Mouse (Mus musculus) limb, embryonic 15.5 days (tissue): Measurements from ENCODE around the gene Gabrb2. TPM values are rescaled to one million over a fixed set of nuclear protein-coding genes. Genes with fewer than 3 reads are reported as not detected.

Experiments used
- ATAC-seq: fragments of 200-750 bp; cut with Nextera tagmentation; 2 replicates; pipeline ENCODE4 v1.8.0; 2017; ENCODE audit warnings: low read depth, moderate TSS enrichment; ENCODE audit not compliant: insufficient number of reproducible peaks, low FRiP score, low TSS enrichment
- H3K27ac ChIP-seq: fragments of 300-500 bp; sonication (generic); 2 replicates; pipeline ENCODE4 v1.5.1; 2015; ENCODE audit warnings: moderate library complexity, mild to moderate bottlenecking, inconsistent platforms
- H3K27me3 ChIP-seq: fragments of 300-500 bp; sonication (generic); 2 replicates; pipeline ENCODE4 v1.6.1; 2015; ENCODE audit warnings: inconsistent platforms
- H3K36me3 ChIP-seq: fragments of 300-500 bp; sonication (generic); 2 replicates; pipeline ENCODE4 v1.6.1; 2015; ENCODE audit warnings: inconsistent platforms
- H3K4me1 ChIP-seq: fragments of 300-500 bp; sonication (generic); 2 replicates; pipeline ENCODE4 v1.6.1; 2015; ENCODE audit warnings: inconsistent platforms
- H3K4me2 ChIP-seq: fragments of 300-500 bp; sonication (generic); 2 replicates; pipeline ENCODE4 v1.6.1; 2015; ENCODE audit warnings: mild to moderate bottlenecking, inconsistent platforms
- H3K4me3 ChIP-seq: fragments of 300-500 bp; sonication (generic); 2 replicates; pipeline ENCODE4 v1.5.1; 2015; ENCODE audit warnings: mild to moderate bottlenecking, inconsistent platforms
- H3K9ac ChIP-seq: fragments of 300-500 bp; sonication (generic); 2 replicates; pipeline ENCODE4 v1.6.1; 2015; ENCODE audit warnings: inconsistent platforms
- H3K9me3 ChIP-seq: fragments of 300-500 bp; sonication (generic); 2 replicates; pipeline ENCODE4 v1.6.1; 2016; ENCODE audit warnings: inconsistent platforms
- WGBS: fragments of 180-500 bp; shearing (Covaris S2); methylation state at CpG from one replicate; pipeline ENCODE4 v1.1.7; 2015; 5-methylcytosine and 5-hydroxymethylcytosine counted together
- polyA plus RNA-seq: library from polyadenylated mRNA; unstranded; fragments of >200 nt; fragmentation: Nextera tagmentation; extraction: Ambion mirVana; gene quantifications from 2 replicates; pipeline ENCODE4 v1.2.1, GENCODE M21; 2015

Gene Gabrb2
- polyA plus RNA-seq = 0.86 and 0.90 TPM in 2 replicates

DNA sequence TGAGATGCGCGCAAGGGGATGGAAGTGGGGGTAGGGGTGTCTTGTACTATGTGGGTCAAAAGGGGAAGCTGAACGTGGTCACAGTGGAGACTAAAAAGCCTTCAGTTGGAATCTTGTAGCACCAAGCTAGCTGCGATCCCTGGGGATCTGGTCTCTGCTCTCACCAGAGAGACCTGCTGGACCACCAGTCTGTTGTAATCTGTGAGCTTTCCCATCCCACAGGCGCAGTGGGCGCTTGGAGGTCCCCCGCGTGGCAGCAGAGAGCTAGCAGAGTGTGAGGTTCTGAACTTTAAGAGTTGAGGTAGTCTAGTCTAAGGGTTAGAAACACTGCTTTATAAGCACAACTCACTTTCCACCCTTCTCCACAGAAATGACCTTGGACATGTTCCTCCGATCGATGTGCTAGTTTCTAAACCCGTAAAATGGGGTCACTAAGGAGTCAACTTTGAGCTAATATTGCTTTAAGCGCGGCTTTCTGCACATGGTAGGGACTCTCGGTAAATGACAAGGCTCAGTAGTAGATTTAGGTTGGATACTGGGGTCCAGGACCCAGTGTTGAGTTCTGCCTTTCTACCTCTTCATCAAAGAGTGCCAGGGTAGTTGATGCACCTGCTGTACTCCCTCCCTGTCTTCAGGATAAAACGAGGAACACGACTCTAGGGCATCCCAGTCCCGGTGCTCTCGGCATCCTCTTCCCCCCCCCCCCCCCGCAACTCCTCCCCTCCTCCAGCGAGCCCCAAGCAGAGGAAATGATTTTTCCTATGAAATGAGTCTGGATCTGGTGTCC lies at the start of gene Gabrb2:
TSS of gene Gabrb2 (plus strand) at position 762 of the 787 bp plus-strand sequence.
- Histone ChIP-seq H3K4me2 (peak within 1 kb of the TSS; percentile 84), H3K4me3 (peak within 1 kb of the TSS; percentile 45), H3K36me3 (no peaks in the 10 kb centered on the region), H3K27me3 (peaks cover 23% of the 10 kb centered on the region), H3K4me1 (peaks cover 10% of the 10 kb centered on the region; the same call in 1 of the 2 replicates), H3K27ac (no peak within 1 kb of the TSS), H3K9ac (0 out of 2 replicates have a peak within 1 kb of the TSS, but pooled peaks have one; percentile 7), H3K9me3 (no peaks in the 10 kb centered on the region)
- ATAC-seq = no peak
- WGBS = 24% methylated on average over 20 of the region's 20 CpGs

DNA sequence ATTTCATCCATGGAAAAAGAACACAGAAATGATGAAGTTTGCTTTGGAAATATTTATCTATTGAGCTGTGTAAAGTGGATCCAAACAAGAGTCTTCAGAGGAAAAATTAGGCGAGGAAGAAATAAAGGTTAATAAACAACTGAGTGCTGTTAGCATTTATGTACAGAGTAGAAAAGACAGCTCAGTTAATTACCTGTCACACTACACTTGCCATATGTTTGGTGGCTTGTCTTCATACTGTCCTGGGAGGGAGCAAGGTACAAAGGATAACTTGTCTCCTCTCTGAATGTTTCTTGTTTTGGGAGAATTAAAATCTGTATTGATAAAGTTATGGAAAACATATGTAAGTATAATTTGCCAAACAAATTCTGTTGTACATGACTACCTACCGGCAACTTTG lies 40.6 kb upstream of the Gabrb2 start:
- H3K27me3 ChIP-seq = no peaks in the 10 kb centered on the region
- no peak for ATAC-seq
- H3K36me3 ChIP-seq = no peaks in the 10 kb centered on the region
- no peaks in the 10 kb centered on the region for H3K9me3 ChIP-seq
- no peak overlapping the region for H3K9ac ChIP-seq
- no peak overlapping the region for H3K4me3 ChIP-seq
- H3K4me1 ChIP-seq = no peaks in the 10 kb centered on the region
- 77% methylated on average over 2 of the region's 2 CpGs for WGBS
- no peak overlapping the region for H3K27ac ChIP-seq
- no peak overlapping the region for H3K4me2 ChIP-seq

DNA sequence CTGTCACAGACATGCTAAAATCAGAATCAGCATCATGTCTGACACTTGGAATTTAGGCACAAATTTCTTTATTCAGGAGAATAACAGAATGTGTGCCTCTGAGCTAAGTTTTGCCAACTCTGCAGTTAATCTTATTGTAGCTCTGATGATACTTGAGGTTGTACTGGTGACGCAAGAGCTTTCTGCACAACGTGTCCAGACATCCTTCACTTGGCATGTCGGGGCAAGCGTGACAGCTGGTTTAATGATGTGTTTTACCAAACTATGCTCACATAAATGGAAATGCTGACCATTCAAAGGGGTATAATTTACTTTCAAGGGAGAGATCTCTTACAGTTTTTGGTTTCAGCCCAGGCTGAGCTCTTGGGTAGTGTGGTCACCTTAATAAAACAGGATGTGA lies 33.1 kb upstream of the Gabrb2 start:
- Histone ChIP-seq H3K36me3 (no peaks in the 10 kb centered on the region), H3K9ac (no peak overlapping the region), H3K4me2 (no peak overlapping the region), H3K4me1 (no peaks in the 10 kb centered on the region), H3K27me3 (no peaks in the 10 kb centered on the region), H3K27ac (no peak overlapping the region), H3K4me3 (no peak overlapping the region), H3K9me3 (no peaks in the 10 kb centered on the region)
- ATAC-seq = no peak
- WGBS = 57% methylated on average over 4 of the region's 4 CpGs

DNA sequence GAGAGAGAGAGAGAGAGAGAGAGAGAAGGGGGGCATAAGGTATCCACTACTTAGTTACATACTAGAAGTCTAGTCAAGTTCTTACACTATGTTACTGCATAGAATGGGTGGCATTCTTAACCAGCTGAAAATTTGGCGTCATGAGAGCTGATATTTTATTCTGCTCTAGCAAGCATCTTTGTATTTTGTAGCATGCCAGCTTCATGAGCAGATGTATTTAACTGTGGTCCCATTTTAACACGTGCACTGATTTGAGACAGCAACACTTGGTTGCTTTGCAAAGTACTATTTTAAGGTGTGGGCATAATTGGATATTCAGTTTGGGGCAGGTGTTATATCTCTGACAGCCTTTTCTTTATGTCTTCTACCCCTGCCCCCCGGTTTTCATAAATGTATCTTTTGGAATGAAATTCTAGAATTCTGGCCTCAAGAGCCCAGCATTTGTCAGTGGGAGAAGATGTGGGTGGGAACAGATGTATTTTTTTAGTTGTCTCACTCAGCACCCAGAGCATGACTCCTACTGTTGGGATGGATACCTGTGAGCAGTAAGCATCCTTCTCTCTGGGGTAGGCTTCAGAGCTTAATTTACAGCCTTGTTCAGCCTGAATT lies 28.8 kb upstream of the Gabrb2 start:
- 59% methylated on average over 3 of the region's 3 CpGs for WGBS
- Histone ChIP-seq H3K4me3 (no peak overlapping the region), H3K36me3 (no peaks in the 10 kb centered on the region), H3K4me1 (no peaks in the 10 kb centered on the region), H3K9me3 (no peaks in the 10 kb centered on the region), H3K27ac (no peak overlapping the region), H3K27me3 (no peaks in the 10 kb centered on the region), H3K4me2 (no peak overlapping the region), H3K9ac (no peak overlapping the region)
- no peak for ATAC-seq

DNA sequence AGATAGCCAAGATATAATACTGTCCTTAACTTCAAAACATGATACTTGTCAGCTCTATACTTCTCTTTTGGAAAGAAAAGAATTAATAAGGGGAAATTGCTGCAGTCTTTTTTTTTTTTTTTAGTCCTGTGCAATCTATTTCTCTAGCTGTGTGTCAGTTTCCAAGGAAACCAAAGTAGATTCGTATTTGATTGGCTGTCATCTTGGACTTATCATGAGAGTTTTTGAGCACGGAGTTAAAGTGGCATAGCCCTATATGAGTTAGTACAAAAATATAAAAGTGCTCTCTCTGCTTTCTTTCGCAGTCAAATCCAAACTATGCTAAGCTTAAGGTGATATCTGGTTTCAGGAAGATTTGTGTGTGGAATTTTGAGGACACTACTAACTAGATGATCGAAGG lies 26.1 kb upstream of the Gabrb2 start:
- no peak for ATAC-seq
- H3K9me3 ChIP-seq = no peaks in the 10 kb centered on the region
- H3K36me3 ChIP-seq = no peaks in the 10 kb centered on the region
- H3K4me1 ChIP-seq = no peaks in the 10 kb centered on the region
- 79% methylated on average over 4 of the region's 4 CpGs for WGBS
- no peak overlapping the region for H3K27ac ChIP-seq
- no peak overlapping the region for H3K4me3 ChIP-seq
- H3K27me3 ChIP-seq = no peaks in the 10 kb centered on the region
- no peak overlapping the region for H3K9ac ChIP-seq
- H3K4me2 ChIP-seq = no peak overlapping the region

DNA sequence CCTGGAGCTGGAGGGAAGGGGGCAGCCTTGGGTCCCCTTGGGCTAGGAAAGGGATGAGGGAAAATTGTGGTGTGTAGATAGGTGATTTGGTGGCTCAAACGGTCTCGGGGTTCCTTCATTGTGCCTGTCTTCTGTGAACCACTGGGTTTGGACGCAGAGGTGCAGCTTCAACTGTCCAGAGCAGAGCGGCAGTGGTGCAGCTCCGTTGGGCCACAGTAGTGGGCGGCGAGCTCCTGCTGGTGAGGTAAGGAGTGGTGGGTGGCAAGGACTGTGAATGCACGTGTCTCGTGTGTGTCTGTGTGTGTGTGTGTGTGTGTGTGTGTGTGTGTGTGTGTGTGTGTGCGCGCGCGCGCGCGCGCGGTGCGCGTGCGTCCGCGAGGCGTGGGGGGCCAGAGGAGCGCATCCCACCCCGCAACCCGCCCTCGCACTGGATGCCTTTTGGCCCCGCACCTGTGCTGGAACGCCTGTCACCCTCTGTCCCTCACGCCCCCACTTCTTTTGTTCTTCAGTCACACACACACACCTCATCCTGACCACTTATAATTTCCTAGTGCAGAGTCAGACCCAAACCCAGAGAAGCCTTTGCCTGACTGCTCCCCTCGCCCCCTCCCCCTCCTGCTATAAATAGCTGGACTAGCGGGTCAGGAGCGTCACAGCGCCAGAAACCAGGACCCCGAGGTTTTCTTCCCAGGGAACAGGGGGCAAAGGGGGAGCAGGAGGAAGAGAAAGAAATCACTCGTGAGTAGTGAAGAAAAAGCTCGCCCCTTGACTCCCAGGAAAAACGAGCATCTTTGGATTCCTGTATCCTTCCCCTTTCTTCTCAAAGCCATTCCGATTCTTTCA lies 455 bp downstream of the Gabrb2 start:
- Histone ChIP-seq H3K36me3 (no peaks in the 10 kb centered on the region), H3K27me3 (peaks cover 23% of the 10 kb centered on the region), H3K4me3 (peak overlapping the region; percentile 45), H3K4me2 (peak overlapping the region; percentile 84), H3K9ac (0 out of 2 replicates have a peak overlapping the region, but pooled peaks have one; percentile 7), H3K4me1 (peaks cover 10% of the 10 kb centered on the region; the same call in 1 of the 2 replicates), H3K9me3 (no peaks in the 10 kb centered on the region), H3K27ac (no peak overlapping the region)
- WGBS = under 1% methylated on average over 25 of the region's 40 CpGs
- peak; percentile 48; the same call in 1 of the 2 replicates for ATAC-seq

DNA sequence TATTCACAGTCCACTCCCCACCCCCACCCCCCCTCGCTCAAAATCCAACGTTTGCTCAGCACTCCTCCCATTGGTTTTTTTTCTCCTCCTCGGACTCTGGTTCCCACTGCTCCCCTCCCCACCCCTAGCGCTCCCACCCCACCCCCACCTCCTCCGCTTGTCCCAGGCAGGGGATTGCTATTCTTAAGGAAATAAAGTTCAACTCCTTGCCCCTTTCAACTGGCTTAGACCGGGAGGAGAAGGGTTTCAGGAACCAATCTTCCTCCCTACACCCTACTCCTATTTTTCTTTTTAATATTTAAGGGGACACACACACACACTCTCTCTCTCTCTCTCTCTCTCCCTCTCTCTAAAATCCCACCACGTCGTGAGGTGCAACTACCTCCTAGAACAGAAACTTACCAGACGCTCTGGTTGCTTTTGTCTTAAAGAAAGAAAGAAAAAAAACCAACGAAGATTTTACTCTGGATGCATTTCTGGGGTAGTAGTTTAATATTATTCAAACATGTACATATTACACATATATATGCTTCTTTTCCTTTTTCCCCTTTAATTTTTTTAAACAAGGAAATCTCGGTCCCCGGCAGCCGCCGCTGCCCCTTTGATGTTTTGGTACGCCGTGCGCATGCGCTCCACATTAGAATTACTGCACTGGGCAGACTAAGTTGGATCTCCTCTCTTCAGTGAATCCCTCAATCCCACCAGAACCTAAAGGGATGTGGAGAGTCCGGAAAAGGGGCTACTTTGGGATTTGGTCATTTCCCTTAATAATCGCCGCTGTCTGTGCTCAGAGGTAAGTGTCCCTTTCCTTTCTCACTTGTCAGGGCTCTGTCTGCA lies 1.3 kb downstream of the Gabrb2 start:
- no peak overlapping the region for H3K27ac ChIP-seq
- H3K4me3 ChIP-seq = peak overlapping the region; percentile 45
- peaks cover 10% of the 10 kb centered on the region; the same call in 1 of the 2 replicates for H3K4me1 ChIP-seq
- under 1% methylated on average over 21 of the region's 21 CpGs for WGBS
- H3K9ac ChIP-seq = no peak overlapping the region
- ATAC-seq = no peak
- H3K4me2 ChIP-seq = peak overlapping the region; percentile 84
- no peaks in the 10 kb centered on the region for H3K36me3 ChIP-seq
- H3K9me3 ChIP-seq = no peaks in the 10 kb centered on the region
- peaks cover 23% of the 10 kb centered on the region for H3K27me3 ChIP-seq

DNA sequence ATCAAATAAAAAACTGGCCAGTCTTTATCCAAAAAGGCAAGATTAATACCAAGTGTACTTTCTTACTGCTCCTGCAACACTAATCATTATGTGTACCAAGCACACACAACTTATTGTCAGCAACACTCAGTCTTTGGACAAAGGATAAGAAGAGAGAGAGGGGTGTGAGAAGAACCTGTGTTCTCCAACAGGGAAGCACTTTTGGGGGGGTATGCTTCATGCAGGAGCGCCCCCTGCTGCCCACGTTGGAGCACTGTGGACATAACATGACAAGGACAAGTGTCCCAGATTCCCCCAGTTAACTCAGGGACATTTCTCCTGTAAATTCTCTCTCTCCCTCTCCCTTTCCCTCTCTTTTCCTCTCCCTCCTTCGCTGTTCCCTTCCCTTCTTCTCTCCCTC lies 3.7 kb downstream of the Gabrb2 start:
- H3K27me3 ChIP-seq = peaks cover 23% of the 10 kb centered on the region
- no peak overlapping the region for H3K9ac ChIP-seq
- no peaks in the 10 kb centered on the region for H3K9me3 ChIP-seq
- H3K36me3 ChIP-seq = no peaks in the 10 kb centered on the region
- 5% methylated on average over 3 of the region's 3 CpGs for WGBS
- H3K4me2 ChIP-seq = no peak overlapping the region
- no peak overlapping the region for H3K27ac ChIP-seq
- H3K4me3 ChIP-seq = no peak overlapping the region
- H3K4me1 ChIP-seq = peaks cover 10% of the 10 kb centered on the region; the same call in 1 of the 2 replicates
- ATAC-seq = no peak

DNA sequence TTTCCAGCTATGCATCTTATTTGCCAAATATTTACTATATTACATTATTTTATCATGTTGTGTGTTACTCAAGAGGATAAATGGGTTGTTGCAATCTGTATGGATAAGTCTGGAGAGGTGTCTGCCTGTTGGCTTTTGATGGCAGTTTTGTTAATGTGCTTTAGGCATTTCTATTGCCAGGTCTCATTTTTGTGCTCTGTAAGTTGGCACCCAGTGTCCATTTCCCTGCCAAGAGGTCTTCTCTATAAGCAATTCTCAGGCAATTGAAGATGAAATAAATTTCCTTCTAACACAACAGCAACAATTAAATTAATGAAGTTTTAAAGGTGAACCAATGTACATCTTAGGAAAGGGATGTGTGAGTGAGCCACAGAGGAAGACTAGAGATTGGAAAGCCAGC lies 11.9 kb downstream of the Gabrb2 start:
- Histone ChIP-seq H3K27me3 (no peaks in the 10 kb centered on the region), H3K9me3 (no peaks in the 10 kb centered on the region), H3K9ac (no peak overlapping the region), H3K4me1 (no peaks in the 10 kb centered on the region), H3K36me3 (no peaks in the 10 kb centered on the region), H3K27ac (no peak overlapping the region), H3K4me3 (no peak overlapping the region), H3K4me2 (no peak overlapping the region)
- ATAC-seq = no peak

DNA sequence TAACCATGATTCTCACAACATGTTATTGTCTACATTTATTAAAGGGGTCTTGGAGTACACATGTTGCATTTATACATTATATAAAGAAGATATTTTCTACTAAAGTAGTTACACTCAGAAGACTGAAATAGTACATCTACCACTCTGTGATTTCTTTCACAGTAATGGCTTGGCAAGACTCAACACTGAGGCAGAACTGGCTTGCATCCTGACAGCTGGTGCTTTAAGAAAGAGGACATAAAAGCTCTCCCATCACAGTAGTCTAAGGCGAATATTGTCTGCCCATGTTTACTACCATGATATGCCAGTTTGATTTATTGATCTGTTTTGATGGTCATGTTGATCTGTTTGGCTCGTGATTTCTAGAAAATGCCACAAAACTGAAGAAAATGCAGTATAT lies 19.4 kb downstream of the Gabrb2 start:
- H3K4me3 ChIP-seq = no peak overlapping the region
- no peak overlapping the region for H3K4me2 ChIP-seq
- H3K9me3 ChIP-seq = no peaks in the 10 kb centered on the region
- H3K9ac ChIP-seq = no peak overlapping the region
- H3K27ac ChIP-seq = no peak overlapping the region
- no peaks in the 10 kb centered on the region for H3K4me1 ChIP-seq
- H3K27me3 ChIP-seq = no peaks in the 10 kb centered on the region
- no peak for ATAC-seq
- H3K36me3 ChIP-seq = no peaks in the 10 kb centered on the region
- WGBS = 74% methylated on average over 2 of the region's 2 CpGs

DNA sequence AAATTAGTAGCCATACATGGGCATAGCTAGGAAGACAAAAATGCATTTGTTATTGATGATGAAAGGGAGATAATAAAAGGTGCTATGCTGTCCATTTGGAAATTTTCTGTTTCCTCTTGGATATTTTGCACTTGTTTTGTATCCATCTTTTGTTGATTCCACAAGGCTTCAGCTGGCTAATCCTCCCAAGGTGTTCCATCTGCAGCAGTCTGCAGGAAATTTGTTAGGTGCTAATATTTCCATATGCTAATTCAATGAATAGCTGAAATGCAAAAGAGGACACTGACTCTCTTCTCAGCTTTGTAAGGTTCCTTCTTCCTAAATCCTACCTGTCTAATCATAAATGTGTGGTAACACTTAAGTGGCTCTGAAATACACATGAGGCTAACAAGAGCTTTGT lies 24.1 kb downstream of the Gabrb2 start:
- Histone ChIP-seq H3K9ac (no peak overlapping the region), H3K27me3 (no peaks in the 10 kb centered on the region), H3K9me3 (no peaks in the 10 kb centered on the region), H3K27ac (no peak overlapping the region), H3K4me1 (no peaks in the 10 kb centered on the region), H3K4me3 (no peak overlapping the region), H3K4me2 (no peak overlapping the region), H3K36me3 (no peaks in the 10 kb centered on the region)
- no peak for ATAC-seq
